Mouse (Mus musculus): Measurements from ENCODE around the gene Pld1.

GRCm38 (mm10) chr3:27896318-27896892 is 42.1 kb upstream of the Pld1 start, which contains the start of gene Tmem212:
- TF ChIP-seq CTCF (IDR thresholded peaks at IDR 0.05; ENCODE audit: low read depth) (no peak), EP300 (optimal IDR thresholded peaks at IDR 0.05) (no peak)
